Mouse (Mus musculus): ENCODE measurements around the gene Rhot2. TPM values are rescaled to one million over a fixed set of nuclear protein-coding genes. Genes with fewer than 3 reads are reported as not detected.
A peak's percentile ranks its signal among the peaks of the same experiment; 100 is the strongest.

The Rhot2 gene
- polyA plus RNA-seq, 1 experiment = 206 TPM

- no peak for DNase-seq
- WGBS = 97% methylated on average over 2 of the region's 2 CpGs
- Histone ChIP-seq H3K4me1 (replicated peaks; ENCODE audit: control insufficient read depth, insufficient read depth, low read length) (peaks cover 23% of the 10 kb centered on the region), H3K27ac (ENCODE audit: control insufficient read depth, insufficient read depth, low read length) (no peak overlapping the region), H3K4me3 (ENCODE audit: control insufficient read depth, insufficient read depth, low read length) (no peak overlapping the region), H3K36me3 (ENCODE audit: control insufficient read depth, insufficient read depth, low read length) (no peaks in the 10 kb centered on the region), H3K27me3 (ENCODE audit: control insufficient read depth, insufficient read depth, low read length) (no peaks in the 10 kb centered on the region)
- TF ChIP-seq CTCF (IDR thresholded peaks at IDR 0.05; ENCODE audit: borderline replicate concordance, control insufficient read depth, extremely low read depth, insufficient read depth, low read length, poor library complexity) (no peak), POLR2A (IDR thresholded peaks at IDR 0.05; ENCODE audit: control insufficient read depth, extremely low read depth, insufficient read depth, low read length, poor library complexity) (no peak)
Observed at GRCm38 (mm10) chr17:25869954-25870353, 25.3 kb upstream of the Rhot2 start.

- Histone ChIP-seq H3K27ac (ENCODE audit: control insufficient read depth, insufficient read depth, low read length) (no peak overlapping the region), H3K36me3 (ENCODE audit: control insufficient read depth, insufficient read depth, low read length) (no peaks in the 10 kb centered on the region), H3K4me1 (replicated peaks; ENCODE audit: control insufficient read depth, insufficient read depth, low read length) (peaks cover 21% of the 10 kb centered on the region), H3K27me3 (ENCODE audit: control insufficient read depth, insufficient read depth, low read length) (no peaks in the 10 kb centered on the region), H3K4me3 (ENCODE audit: control insufficient read depth, insufficient read depth, low read length) (no peak overlapping the region)
- WGBS = 97% methylated on average over 8 of the region's 8 CpGs
- DNase-seq = no peak
- TF ChIP-seq POLR2A (IDR thresholded peaks at IDR 0.05; ENCODE audit: control insufficient read depth, extremely low read depth, insufficient read depth, low read length, poor library complexity) (no peak), CTCF (IDR thresholded peaks at IDR 0.05; ENCODE audit: borderline replicate concordance, control insufficient read depth, extremely low read depth, insufficient read depth, low read length, poor library complexity) (no peak)
Observed at GRCm38 (mm10) chr17:25869498-25869897, 24.8 kb upstream of the Rhot2 start.

GRCm38 (mm10) chr17:25868601-25869191 is 24.0 kb upstream of the Rhot2 start, which contains the start of gene Mcrip2:
TSS of gene Mcrip2 (minus strand) at chr17:25868764.
- Histone ChIP-seq H3K4me1 (replicated peaks; ENCODE audit: control insufficient read depth, insufficient read depth, low read length) (peaks cover 14% of the 10 kb centered on the region), H3K36me3 (ENCODE audit: control insufficient read depth, insufficient read depth, low read length) (no peaks in the 10 kb centered on the region), H3K4me3 (ENCODE audit: control insufficient read depth, insufficient read depth, low read length) (peak within 1 kb of the TSS; percentile 95), H3K27me3 (ENCODE audit: control insufficient read depth, insufficient read depth, low read length) (no peaks in the 10 kb centered on the region), H3K27ac (ENCODE audit: control insufficient read depth, insufficient read depth, low read length) (no peak within 1 kb of the TSS)
- 2% methylated on average over 24 of the region's 24 CpGs for WGBS
- TF ChIP-seq CTCF (IDR thresholded peaks at IDR 0.05; ENCODE audit: borderline replicate concordance, control insufficient read depth, extremely low read depth, insufficient read depth, low read length, poor library complexity) = no peak
- 0 out of 2 replicates have a peak, but pooled peaks have one; percentile 38 for TF ChIP-seq POLR2A (IDR thresholded peaks at IDR 0.05; ENCODE audit: control insufficient read depth, extremely low read depth, insufficient read depth, low read length, poor library complexity)
- peak; percentile 78 for DNase-seq

GRCm38 (mm10) chr17:25867836-25868600 is 23.4 kb upstream of the Rhot2 start:
- Histone ChIP-seq H3K27ac (ENCODE audit: control insufficient read depth, insufficient read depth, low read length) (no peak overlapping the region), H3K4me3 (ENCODE audit: control insufficient read depth, insufficient read depth, low read length) (peak overlapping the region; percentile 95), H3K27me3 (ENCODE audit: control insufficient read depth, insufficient read depth, low read length) (no peaks in the 10 kb centered on the region), H3K36me3 (ENCODE audit: control insufficient read depth, insufficient read depth, low read length) (no peaks in the 10 kb centered on the region), H3K4me1 (replicated peaks; ENCODE audit: control insufficient read depth, insufficient read depth, low read length) (peaks cover 14% of the 10 kb centered on the region)
- TF ChIP-seq CTCF (IDR thresholded peaks at IDR 0.05; ENCODE audit: borderline replicate concordance, control insufficient read depth, extremely low read depth, insufficient read depth, low read length, poor library complexity) = 0 out of 2 replicates have a peak, but pooled peaks have one; percentile 34
- TF ChIP-seq POLR2A (IDR thresholded peaks at IDR 0.05; ENCODE audit: control insufficient read depth, extremely low read depth, insufficient read depth, low read length, poor library complexity) = no peak
- WGBS = 1% methylated on average over 42 of the region's 42 CpGs
- no peak for DNase-seq

- WGBS = 2% methylated on average over 7 of the region's 7 CpGs
- H3K4me3 ChIP-seq (ENCODE audit: control insufficient read depth, insufficient read depth, low read length) = no peak overlapping the region
- peak; percentile 38 for DNase-seq
- H3K36me3 ChIP-seq (ENCODE audit: control insufficient read depth, insufficient read depth, low read length) = no peaks in the 10 kb centered on the region
- no peaks in the 10 kb centered on the region for H3K27me3 ChIP-seq (ENCODE audit: control insufficient read depth, insufficient read depth, low read length)
- no peak overlapping the region for H3K27ac ChIP-seq (ENCODE audit: control insufficient read depth, insufficient read depth, low read length)
- peaks cover 14% of the 10 kb centered on the region for H3K4me1 ChIP-seq (replicated peaks; ENCODE audit: control insufficient read depth, insufficient read depth, low read length)
- TF ChIP-seq CTCF (IDR thresholded peaks at IDR 0.05; ENCODE audit: borderline replicate concordance, control insufficient read depth, extremely low read depth, insufficient read depth, low read length, poor library complexity) (no peak), POLR2A (IDR thresholded peaks at IDR 0.05; ENCODE audit: control insufficient read depth, extremely low read depth, insufficient read depth, low read length, poor library complexity) (no peak)
Observed at GRCm38 (mm10) chr17:25867509-25867835, 22.8 kb upstream of the Rhot2 start.

GRCm38 (mm10) chr17:25866172-25866571 is 21.5 kb upstream of the Rhot2 start:
- peaks cover 19% of the 10 kb centered on the region for H3K4me1 ChIP-seq (replicated peaks; ENCODE audit: control insufficient read depth, insufficient read depth, low read length)
- WGBS = 95% methylated on average over 3 of the region's 3 CpGs
- H3K4me3 ChIP-seq (ENCODE audit: control insufficient read depth, insufficient read depth, low read length) = no peak overlapping the region
- H3K27ac ChIP-seq (ENCODE audit: control insufficient read depth, insufficient read depth, low read length) = no peak overlapping the region
- TF ChIP-seq CTCF (IDR thresholded peaks at IDR 0.05; ENCODE audit: borderline replicate concordance, control insufficient read depth, extremely low read depth, insufficient read depth, low read length, poor library complexity) = no peak
- TF ChIP-seq POLR2A (IDR thresholded peaks at IDR 0.05; ENCODE audit: control insufficient read depth, extremely low read depth, insufficient read depth, low read length, poor library complexity) = no peak
- DNase-seq = no peak
- H3K36me3 ChIP-seq (ENCODE audit: control insufficient read depth, insufficient read depth, low read length) = no peaks in the 10 kb centered on the region
- H3K27me3 ChIP-seq (ENCODE audit: control insufficient read depth, insufficient read depth, low read length) = no peaks in the 10 kb centered on the region
